Mouse (Mus musculus): ENCODE results near the gene Adamts7. TPM values are rescaled to one million over a fixed set of nuclear protein-coding genes. Genes with fewer than 3 reads are reported as not detected.

Gene Adamts7
- under 1 TPM; 0.29 to 0.56 (median 0.43) TPM for total RNA-seq (2022)

GRCm38 (mm10) chr9:90162926-90163748 lies at the start of gene Adamts7:
Adamts7 (plus strand) TSS chr9:90163069.
- DNase-seq (ENCODE audit: low spot score in 2 of 2) = no peak

GRCm38 (mm10) chr9:90113151-90113550 lies 49.7 kb upstream of the Adamts7 start:
- no peak for DNase-seq (ENCODE audit: low spot score in 2 of 2)

DNA sequence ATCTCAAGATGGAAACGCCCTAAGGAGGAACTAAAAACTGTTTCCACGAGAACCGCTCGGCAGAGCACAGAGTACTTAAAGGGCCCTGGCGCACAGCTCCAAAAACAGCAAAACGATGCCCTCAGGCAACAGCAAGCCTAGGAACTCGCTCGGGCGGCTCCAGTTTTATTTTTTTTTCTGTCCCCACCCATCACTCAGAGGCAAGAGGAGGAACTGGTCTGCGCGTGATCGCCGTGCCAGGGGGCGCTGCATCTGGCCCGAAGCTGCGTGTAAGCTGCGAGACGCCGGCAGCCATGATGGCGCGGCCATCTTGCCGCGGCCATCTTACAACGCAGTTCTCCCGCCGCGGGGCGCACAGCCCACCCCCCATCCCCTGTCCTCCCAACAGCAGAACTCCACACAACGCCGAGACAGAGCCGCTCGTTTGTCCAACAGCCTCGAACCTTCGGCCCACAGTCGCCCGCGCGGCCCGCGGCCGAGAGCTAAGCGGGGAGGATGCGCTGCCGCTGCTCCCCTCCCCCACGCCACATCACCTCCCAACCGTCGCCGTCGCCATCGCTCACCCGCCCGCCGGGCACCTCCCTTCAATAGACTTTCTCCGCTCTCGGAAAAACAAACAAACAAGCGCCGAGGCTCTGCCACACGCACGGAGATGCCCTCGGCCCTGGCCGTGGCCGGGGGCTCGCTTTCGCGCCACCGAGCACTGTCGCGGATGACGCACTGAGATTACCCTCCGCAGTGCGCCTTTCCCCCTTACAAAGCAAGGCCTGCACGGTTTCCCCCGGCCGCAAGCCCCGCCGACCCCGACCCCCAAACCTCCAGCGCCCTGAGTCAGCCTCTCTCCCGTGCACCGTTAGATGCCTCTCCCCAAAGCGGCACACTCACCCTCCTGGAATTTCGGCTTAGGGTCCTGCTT lies 49.0 kb upstream of the Adamts7 start:
- DNase-seq (ENCODE audit: low spot score in 2 of 2) = peak; percentile 86 to 89

DNA sequence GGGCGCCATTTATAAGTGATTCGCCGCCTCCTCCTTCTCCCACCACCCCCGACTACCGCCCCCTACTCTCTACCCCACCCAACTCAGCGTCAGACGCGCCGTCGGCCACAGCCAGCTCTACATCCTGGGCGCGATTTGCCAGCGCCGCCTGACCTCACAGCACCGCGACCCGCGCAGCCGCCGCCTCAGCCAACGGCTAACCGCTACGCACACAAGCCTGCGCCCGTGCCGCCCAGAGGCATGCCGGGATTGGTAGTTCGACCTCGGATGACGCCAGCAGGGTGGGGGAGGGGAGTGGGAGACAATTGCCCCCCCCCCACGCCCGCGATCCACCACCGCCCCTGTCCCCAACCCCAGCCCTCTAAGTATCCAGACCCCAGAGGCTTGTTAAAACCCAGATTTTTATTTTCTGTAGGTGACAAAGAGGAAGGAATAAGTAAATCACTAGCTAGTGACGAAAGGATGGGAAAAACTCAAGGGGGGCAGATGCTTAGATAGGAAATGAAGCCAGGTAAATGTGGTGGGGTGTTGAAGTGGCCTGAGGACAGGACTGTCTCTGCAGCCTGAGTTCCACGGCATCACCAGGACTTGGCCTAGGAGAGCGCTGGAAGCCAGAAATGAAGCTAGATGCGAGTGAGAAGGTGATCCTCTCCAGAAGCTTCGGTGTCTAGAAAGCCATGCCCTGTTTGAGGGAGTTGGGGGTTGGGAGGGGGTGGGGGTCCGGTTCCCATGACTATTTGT lies 48.1 kb upstream of the Adamts7 start, which contains the start of gene Morf4l1:
TSS of gene Morf4l1 (minus strand) at position 208 of the 741 bp plus-strand sequence.
- peak; percentile 93 to 97 for DNase-seq (ENCODE audit: low spot score in 2 of 2)

- DNase-seq (ENCODE audit: low spot score in 2 of 2) = no peak
Measured at GRCm38 (mm10) chr9:90115308-90115700, 47.6 kb upstream of the Adamts7 start.

- DNase-seq (ENCODE audit: low spot score in 2 of 2) = no peak
Measured at GRCm38 (mm10) chr9:90117234-90117633, 45.6 kb upstream of the Adamts7 start.

GRCm38 (mm10) chr9:90122246-90122740 lies 40.6 kb upstream of the Adamts7 start:
- DNase-seq (ENCODE audit: low spot score in 2 of 2) = no peak

DNA sequence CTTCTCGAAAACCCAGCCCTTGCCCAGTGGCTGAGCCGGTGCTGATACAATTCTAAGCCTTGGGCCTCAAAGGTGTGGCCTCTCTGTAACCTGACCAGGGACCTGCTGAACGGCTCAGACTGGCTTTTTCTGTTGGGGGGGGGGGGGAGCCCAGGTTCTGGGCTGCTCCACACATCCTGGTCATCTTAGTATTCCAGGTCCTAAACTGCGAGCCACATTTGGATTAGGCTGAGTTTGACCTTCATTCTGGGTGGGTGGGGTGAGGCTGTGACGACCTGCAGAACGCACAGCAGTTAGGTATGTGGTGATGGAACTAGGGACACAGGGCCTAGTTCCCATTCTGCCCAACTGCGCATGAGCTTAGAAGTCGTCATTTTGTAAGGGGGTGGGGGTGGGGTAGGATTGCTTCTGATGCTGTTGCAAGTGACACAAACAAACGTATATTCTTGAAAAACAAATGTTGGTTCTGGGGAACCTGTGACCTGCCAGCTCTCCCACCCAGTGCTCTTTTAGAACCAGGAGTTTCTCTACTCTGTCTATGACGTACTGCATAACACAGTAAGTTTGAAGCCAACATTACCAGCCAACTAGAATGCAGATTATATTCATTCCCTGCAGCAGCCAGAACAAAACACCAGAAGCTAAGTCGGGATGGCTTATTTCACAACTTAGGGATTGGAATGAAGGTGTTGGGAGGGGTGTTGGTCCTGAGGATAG lies 38.6 kb upstream of the Adamts7 start:
- no peak for DNase-seq (ENCODE audit: low spot score in 2 of 2)

- DNase-seq (ENCODE audit: low spot score in 2 of 2) = no peak
Measured at GRCm38 (mm10) chr9:90124873-90125245, 38.0 kb upstream of the Adamts7 start.

DNA sequence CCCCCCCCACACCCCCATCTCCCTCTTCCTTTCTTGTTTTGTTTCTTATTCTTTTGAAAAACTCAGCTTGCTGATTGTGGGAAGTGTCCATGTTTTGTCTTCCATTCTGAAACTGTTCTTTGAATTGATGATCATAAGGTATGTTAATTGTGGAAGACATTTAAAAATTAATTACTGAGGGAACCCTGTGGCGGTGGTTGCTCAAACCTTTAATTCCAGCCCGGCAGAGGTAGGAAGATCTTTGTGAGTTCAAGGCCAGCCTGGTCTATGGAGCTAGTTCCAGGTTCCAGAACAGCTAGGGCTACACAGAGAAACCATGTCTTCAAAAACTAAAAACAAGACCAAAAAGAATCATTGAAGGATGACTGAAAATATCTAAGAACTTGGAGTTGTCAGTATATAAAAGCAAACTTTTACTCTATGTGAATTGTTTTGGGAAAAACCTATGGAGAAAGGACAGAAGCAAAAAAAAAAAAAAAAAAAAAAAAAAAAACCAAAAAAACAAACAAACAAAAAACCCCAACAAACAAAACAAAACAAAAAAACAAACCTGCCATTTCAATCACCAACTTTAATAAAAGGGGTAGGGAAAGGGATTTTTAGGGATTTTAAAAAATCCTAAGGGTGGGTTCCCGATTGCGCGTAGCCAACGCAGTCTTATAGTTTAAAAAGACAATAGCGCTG lies 37.3 kb upstream of the Adamts7 start:
- no peak for DNase-seq (ENCODE audit: low spot score in 2 of 2)

- peak; percentile 54 to 59 for DNase-seq (ENCODE audit: low spot score in 2 of 2)
Measured at GRCm38 (mm10) chr9:90126260-90127010, 36.4 kb upstream of the Adamts7 start.

- no peak for DNase-seq (ENCODE audit: low spot score in 2 of 2)
Measured at GRCm38 (mm10) chr9:90127146-90127545, 35.7 kb upstream of the Adamts7 start.

- no peak for DNase-seq (ENCODE audit: low spot score in 2 of 2)
Measured at GRCm38 (mm10) chr9:90128636-90129201, 34.1 kb upstream of the Adamts7 start.

DNA sequence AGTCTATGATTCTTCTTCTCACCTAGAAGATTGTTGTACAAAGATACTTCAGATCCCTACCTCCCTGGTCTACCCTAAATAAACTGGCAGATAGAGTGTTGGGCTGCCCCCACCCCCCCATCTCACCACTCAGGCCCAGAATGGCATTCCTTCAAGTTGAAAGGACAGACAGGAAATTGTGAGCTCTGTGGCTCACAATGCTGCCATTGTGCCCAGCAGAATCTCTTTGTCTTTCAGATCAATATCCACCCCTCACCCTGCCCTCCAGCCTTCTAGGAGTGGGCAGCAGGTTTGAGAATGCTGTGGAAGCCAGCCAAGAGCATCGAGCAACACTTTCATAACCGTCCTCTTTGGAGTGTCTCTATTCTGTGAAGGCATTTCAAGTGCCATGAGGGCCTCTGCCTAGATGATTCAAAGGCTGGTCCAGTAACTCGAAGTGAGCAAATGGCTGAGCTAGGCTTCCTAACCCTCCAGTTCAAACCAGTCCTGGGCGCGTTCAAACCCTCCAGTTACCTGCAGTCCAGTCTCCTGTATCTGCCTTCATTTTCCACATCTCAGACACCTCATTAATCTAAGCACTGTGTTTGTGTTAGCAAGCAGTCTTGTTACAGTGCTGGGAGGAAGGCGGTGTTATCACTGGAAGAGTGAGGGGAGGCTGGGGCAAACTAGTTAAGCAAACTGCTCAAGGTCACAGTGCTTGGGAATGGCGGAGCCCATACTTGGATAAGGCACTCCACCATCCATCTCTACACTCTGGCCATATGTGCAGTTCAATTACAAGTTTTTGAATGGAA lies 29.1 kb upstream of the Adamts7 start:
- no peak for DNase-seq (ENCODE audit: low spot score in 2 of 2)

- no peak for DNase-seq (ENCODE audit: low spot score in 2 of 2)
Measured at GRCm38 (mm10) chr9:90135466-90135865, 27.4 kb upstream of the Adamts7 start.

- no peak for DNase-seq (ENCODE audit: low spot score in 2 of 2)
Measured at GRCm38 (mm10) chr9:90135963-90136677, 26.7 kb upstream of the Adamts7 start.

DNA sequence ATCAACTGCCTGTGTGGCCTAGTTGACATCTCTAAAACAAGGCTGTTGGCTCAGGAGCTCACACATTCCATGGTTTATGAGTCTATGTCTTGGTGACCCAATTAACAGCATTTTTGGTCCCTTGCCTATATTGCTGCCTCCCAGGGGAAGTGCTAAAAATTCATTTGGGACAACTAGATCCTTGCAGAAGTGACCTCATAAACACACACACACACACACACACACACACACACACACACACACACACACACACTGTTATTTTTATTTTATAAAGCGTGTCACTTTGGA lies 26.2 kb upstream of the Adamts7 start:
- DNase-seq (ENCODE audit: low spot score in 2 of 2) = no peak

DNA sequence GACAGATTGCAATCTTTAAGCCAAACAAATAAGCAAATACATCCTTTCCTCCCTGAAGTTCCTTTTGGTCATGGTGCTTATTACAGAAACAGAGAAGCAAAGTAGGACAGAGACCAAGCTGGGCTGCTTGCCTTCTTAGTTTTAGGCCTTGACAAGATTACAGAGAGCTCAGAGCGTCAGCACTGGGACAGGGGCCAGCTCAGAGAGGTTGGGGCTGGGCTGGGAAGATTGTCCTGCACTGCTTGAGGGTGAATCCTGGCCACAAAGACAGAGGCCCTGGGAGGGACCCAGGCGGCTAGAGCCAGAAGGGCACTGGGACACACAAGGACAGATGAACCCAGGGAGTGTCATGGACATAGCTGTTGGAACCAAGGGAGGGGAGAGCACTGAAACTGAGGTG lies 17.1 kb upstream of the Adamts7 start:
- DNase-seq (ENCODE audit: low spot score in 2 of 2) = peak; percentile 28 to 36

Data from gastrocnemius, adult 8-10 months (tissue).